Mouse (Mus musculus) spleen, adult 2 months (tissue): ENCODE results near the gene Hcfc1r1.

Source experiments
- CTCF ChIP-seq: fragments of 200-500 bp; IDR thresholded peaks from 2 replicates; pipeline ENCODE4 v1.5.1; 2011; ENCODE audit warnings: mild to moderate bottlenecking, inconsistent platforms; ENCODE audit not compliant: insufficient read depth, insufficient read length, insufficient replicate concordance; ENCODE audit errors: extremely low read depth
- POLR2A ChIP-seq: fragments of 200-500 bp; IDR thresholded peaks from 2 replicates; pipeline ENCODE4 v1.6.1; 2011; ENCODE audit warnings: low read depth, low read length, inconsistent platforms

DNA sequence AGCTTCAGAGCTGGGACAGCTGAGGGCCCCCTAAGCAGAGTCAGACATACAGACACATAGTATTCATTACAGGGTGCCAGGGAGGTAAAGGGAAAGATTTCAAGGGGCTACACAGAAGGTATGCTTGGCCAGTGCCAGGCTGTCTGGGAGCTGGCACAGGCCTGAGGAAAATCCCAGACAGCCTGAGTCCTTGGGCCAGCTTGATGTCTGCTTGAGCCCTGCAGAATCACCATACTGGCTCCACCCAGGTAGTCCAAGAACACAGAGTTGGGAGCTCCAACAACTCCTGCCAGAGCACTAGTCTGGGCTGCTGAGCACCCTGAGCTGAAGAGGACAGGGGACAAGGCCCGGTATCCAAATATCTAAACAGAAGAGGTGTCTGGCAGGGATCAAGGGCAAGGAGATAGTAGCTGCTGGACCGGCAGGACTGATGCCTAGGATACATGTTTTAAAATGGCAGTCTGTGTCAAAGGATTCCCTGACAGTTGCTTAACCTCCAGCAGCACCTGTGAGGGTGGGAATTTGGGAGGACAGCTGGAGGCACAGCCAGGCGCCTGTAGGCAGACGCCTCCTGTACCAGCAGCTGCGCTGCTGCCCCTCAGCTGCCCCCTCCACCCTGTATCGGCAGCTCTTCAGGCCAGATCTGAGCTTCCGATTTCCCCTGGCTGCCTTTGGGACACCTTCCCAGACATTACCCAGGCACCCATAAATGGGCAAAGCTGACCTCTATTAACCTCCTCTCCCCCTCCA, 49.2 kb downstream of the Hcfc1r1 start, which contains the start of gene 1520401A03Rik:
- no peak for TF ChIP-seq CTCF
- TF ChIP-seq POLR2A, result no peak
